Comparison of ENCODE assay signal across 19 mouse cellular contexts in the genomic region with DNA sequence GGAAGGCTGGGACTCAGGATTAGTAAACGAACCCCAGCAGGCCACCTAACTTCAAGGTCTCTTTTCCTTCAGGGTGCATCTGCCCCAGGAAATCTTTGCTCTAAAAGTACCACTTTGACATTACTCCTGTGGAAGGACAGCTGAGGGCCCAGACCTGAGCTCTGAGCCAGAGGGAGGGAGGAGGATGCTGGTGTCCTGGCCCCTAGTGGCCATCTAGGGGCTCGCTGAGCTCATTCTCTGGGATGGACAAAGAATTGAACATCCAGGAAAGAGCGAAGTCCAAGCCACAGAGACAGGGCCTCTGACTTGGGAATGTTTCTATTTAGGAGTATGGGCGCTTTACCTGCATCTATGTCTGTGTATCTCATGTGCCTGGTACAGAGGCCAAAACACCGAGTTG.
A peak's percentile ranks its signal among the peaks of the same experiment; 100 is the strongest.
DNase-seq lines count a peak whose midpoint lies in the region; ATAC-seq and TF ChIP-seq lines count a peak whose summit lies in the region.
"Had no signal": no experiment of that assay in that cellular context is flagged by ENCODE, and none has a peak within 500 bp of the region (broad histone marks: within the 10 kb centered on the region; RNA-seq: fewer than 3 reads in every experiment).

No protein-coding gene starts in this region.

- DNase-seq in forebrain, postnatal 0 days, result no peak
- no peak for DNase-seq in forebrain, embryonic 14.5 days (ENCODE audit: low spot score)
- DNase-seq in kidney, postnatal 0 days (ENCODE audit: low spot score), result no peak
- no peak for DNase-seq in kidney, adult 8-10 months
- DNase-seq in urinary bladder, adult 2 months (ENCODE audit: low spot score), result peak; percentile 11
- no peak for DNase-seq in urinary bladder, postnatal 4 days (ENCODE audit: low spot score in 2 of 2)
- no peak for DNase-seq in spleen, adult 18-20 months
- DNase-seq: cerebellum, adult 9-11 months; gastrocnemius, postnatal 10 days; heart, adult 18-20 months; lung, postnatal 36 days; thymus, adult 18-20 months had no signal

- H3K4me2 ChIP-seq in forebrain, postnatal 0 days (ENCODE audit: low read depth), result no peak overlapping the region
- H3K4me2 ChIP-seq in forebrain, embryonic 14.5 days (ENCODE audit: low read length), result no peak overlapping the region
- H3K4me2 ChIP-seq in kidney, postnatal 0 days (ENCODE audit: low read length), result no peak overlapping the region
- H3K4me2 ChIP-seq: embryonic facial prominence, embryonic 15.5 days; kidney, embryonic 15.5 days; limb, embryonic 15.5 days had no signal

- no peak for ATAC-seq in forebrain, postnatal 0 days
- no peak for ATAC-seq in forebrain, embryonic 14.5 days
- no peak for ATAC-seq in kidney, postnatal 0 days (replicated peaks; ENCODE audit: low FRiP score, low read depth)
- no peak for ATAC-seq in megakaryocyte, adult 5-6 weeks (ENCODE audit: poor library complexity, severe bottlenecking)

- no peaks in the 10 kb centered on the region for H3K27me3 ChIP-seq in forebrain, postnatal 0 days (ENCODE audit: insufficient read depth, low read length)
- H3K27me3 ChIP-seq in forebrain, embryonic 14.5 days (replicated peaks; ENCODE audit: control insufficient read depth, insufficient read depth, low read length), result no peaks in the 10 kb centered on the region
- H3K27me3 ChIP-seq in kidney, postnatal 0 days (ENCODE audit: insufficient read depth, low read length), result no peaks in the 10 kb centered on the region
- H3K27me3 ChIP-seq: CH12.LX; embryonic facial prominence, embryonic 15.5 days; kidney, embryonic 15.5 days; limb, embryonic 15.5 days had no signal

- WGBS in forebrain, postnatal 0 days, result 57% methylated on average over 5 of the region's 5 CpGs
- WGBS in forebrain, embryonic 14.5 days, result 61% methylated on average over 5 of the region's 5 CpGs
- WGBS in kidney, postnatal 0 days, result 65% methylated on average over 5 of the region's 5 CpGs

- no peaks in the 10 kb centered on the region for H3K36me3 ChIP-seq in forebrain, postnatal 0 days (ENCODE audit: insufficient read depth)
- no peaks in the 10 kb centered on the region for H3K36me3 ChIP-seq in forebrain, embryonic 14.5 days (ENCODE audit: control insufficient read depth, insufficient read depth, low read length)
- H3K36me3 ChIP-seq in kidney, postnatal 0 days (ENCODE audit: insufficient read depth, low read length), result no peaks in the 10 kb centered on the region
- H3K36me3 ChIP-seq: embryonic facial prominence, embryonic 15.5 days; forebrain, embryonic 10.5 days; kidney, embryonic 15.5 days; limb, embryonic 15.5 days; midbrain, embryonic 10.5 days had no signal

- H3K4me3 ChIP-seq in forebrain, postnatal 0 days (ENCODE audit: low read depth, low read length), result no peak overlapping the region
- no peak overlapping the region for H3K4me3 ChIP-seq in forebrain, embryonic 14.5 days (ENCODE audit: low read depth, low read length)
- no peak overlapping the region for H3K4me3 ChIP-seq in kidney, postnatal 0 days (replicated peaks; ENCODE audit: low read depth, low read length)
- H3K4me3 ChIP-seq: embryonic facial prominence, embryonic 15.5 days; forebrain, embryonic 10.5 days; kidney, embryonic 15.5 days; limb, embryonic 15.5 days; midbrain, embryonic 10.5 days had no signal

- TF ChIP-seq CTCF in forebrain, postnatal 0 days (IDR thresholded peaks at IDR 0.05; ENCODE audit: low read depth), result peak; percentile 41
- TF ChIP-seq CTCF in kidney, postnatal 0 days (IDR thresholded peaks at IDR 0.05; ENCODE audit: low read depth), result peak; percentile 59

- H3K9me3 ChIP-seq in forebrain, postnatal 0 days (ENCODE audit: low read length), result no peaks in the 10 kb centered on the region
- H3K9me3 ChIP-seq in forebrain, embryonic 14.5 days (replicated peaks; ENCODE audit: control insufficient read depth, low read length), result no peaks in the 10 kb centered on the region
- no peaks in the 10 kb centered on the region for H3K9me3 ChIP-seq in kidney, postnatal 0 days (replicated peaks; ENCODE audit: low read length)
- H3K9me3 ChIP-seq: embryonic facial prominence, embryonic 15.5 days; forebrain, embryonic 10.5 days; kidney, embryonic 15.5 days; limb, embryonic 15.5 days; midbrain, embryonic 10.5 days had no signal

- H3K4me1 ChIP-seq in forebrain, postnatal 0 days (ENCODE audit: insufficient read depth), result no peaks in the 10 kb centered on the region
- no peaks in the 10 kb centered on the region for H3K4me1 ChIP-seq in forebrain, embryonic 14.5 days (ENCODE audit: control insufficient read depth, insufficient read depth, low read length)
- H3K4me1 ChIP-seq in kidney, postnatal 0 days (replicated peaks; ENCODE audit: insufficient read depth, low read length), result 0 out of 2 replicates have a peak, but pooled peaks cover 8% of the 10 kb centered on the region
- H3K4me1 ChIP-seq: embryonic facial prominence, embryonic 15.5 days; midbrain, embryonic 10.5 days had no signal

- no peak overlapping the region for H3K27ac ChIP-seq in forebrain, postnatal 0 days (ENCODE audit: low read depth, low read length)
- H3K27ac ChIP-seq in forebrain, embryonic 14.5 days (ENCODE audit: low read depth, low read length), result no peak overlapping the region
- H3K27ac ChIP-seq in kidney, postnatal 0 days, result no peak overlapping the region
- H3K27ac ChIP-seq: embryonic facial prominence, embryonic 15.5 days; forebrain, embryonic 10.5 days; kidney, embryonic 15.5 days; limb, embryonic 15.5 days; midbrain, embryonic 10.5 days had no signal

- no peak overlapping the region for H3K9ac ChIP-seq in forebrain, postnatal 0 days
- no peak overlapping the region for H3K9ac ChIP-seq in forebrain, embryonic 14.5 days (ENCODE audit: low read length)
- H3K9ac ChIP-seq in kidney, postnatal 0 days (ENCODE audit: low read depth, low read length), result no peak overlapping the region
- H3K9ac ChIP-seq: embryonic facial prominence, embryonic 15.5 days; kidney, embryonic 15.5 days; limb, embryonic 15.5 days had no signal
